Mouse (Mus musculus) activated CD4-positive, CD25-positive, alpha-beta regulatory T cell, adult 9 weeks (primary cell): ENCODE measurements around the gene Tbc1d2b. TPM values are rescaled to one million over a fixed set of nuclear protein-coding genes. Genes with fewer than 3 reads are reported as not detected.

Experiments
- polyA plus RNA-seq: library from polyadenylated mRNA; unstranded; fragments of 100-300 nt; shearing (Covaris generic); gene quantifications from one replicate; pipeline ENCODE4 v1.2.1, GENCODE M21; 2017

The Tbc1d2b gene
- polyA plus RNA-seq = 17.1 TPM

GRCm38 (mm10) chr9:90270193-90270943, at the start of gene Tbc1d2b:
Tbc1d2b (minus strand) TSS chr9:90270804.

GRCm38 (mm10) chr9:90162926-90163748, 107.5 kb downstream of the Tbc1d2b start, which contains the start of gene Adamts7:
Adamts7 (plus strand) TSS chr9:90163069.

Other genes with a start within 250 kb of the Tbc1d2b start
- 5.1 TPM for gene Ctsh, start 216.7 kb downstream of the Tbc1d2b start, polyA plus RNA-seq
- 357 TPM for gene Morf4l1, start 156.0 kb downstream of the Tbc1d2b start, polyA plus RNA-seq
- gene Adamts7, start 107.7 kb downstream of the Tbc1d2b start, polyA plus RNA-seq = not detected